Mouse (Mus musculus) CH12.LX (cell line): ENCODE results near the gene Id2.

ENCODE experiments used
- CHD2 ChIP-seq: IDR thresholded peaks from 2 replicates; pipeline ENCODE4 v1.6.1; 2011; ENCODE audit warnings: low read length, improper control_type of control experiment
- CTCF ChIP-seq, 2 experiments: IDR thresholded peaks in 1 of 2; conservative IDR thresholded peaks in 1 of 2; 2 replicates each; pipeline ENCODE4 v1.5.1; 2011 to 2012; ENCODE audit warnings: low read depth in 2 of 2, low read length in 2 of 2, improper control_type of control experiment in 1 of 2, inconsistent platforms in 1 of 2, mild to moderate bottlenecking in 1 of 2, moderate library complexity in 1 of 2
- E2F4 ChIP-seq: IDR thresholded peaks from 2 replicates; pipeline ENCODE4 v1.6.1; 2011; ENCODE audit warnings: low read depth, low read length, improper control_type of control experiment; ENCODE audit not compliant: insufficient replicate concordance
- EP300 ChIP-seq: IDR thresholded peaks from 2 replicates; pipeline ENCODE4 v1.6.1; 2011; ENCODE audit warnings: low read length, improper control_type of control experiment
- ETS1 ChIP-seq: conservative IDR thresholded peaks from 2 replicates; pipeline ENCODE4 v1.6.1; 2012; ENCODE audit warnings: low read depth, mild to moderate bottlenecking, inconsistent platforms, low read length, improper control_type of control experiment, moderate library complexity
- IRF4 ChIP-seq: IDR thresholded peaks from 2 replicates; pipeline ENCODE4 v1.6.1; 2014; ENCODE audit warnings: low read depth, mild to moderate bottlenecking, inconsistent platforms, low read length, improper control_type of control experiment
- JUND ChIP-seq: conservative IDR thresholded peaks from 2 replicates; pipeline ENCODE4 v1.6.1; 2011; ENCODE audit warnings: low read depth, low read length, improper control_type of control experiment
- MAX ChIP-seq: IDR thresholded peaks from 2 replicates; pipeline ENCODE4 v1.6.1; 2011; ENCODE audit warnings: low read length, improper control_type of control experiment
- MAZ ChIP-seq: IDR thresholded peaks from 2 replicates; pipeline ENCODE4 v1.6.1; 2012; ENCODE audit warnings: low read depth, mild to moderate bottlenecking, inconsistent platforms, low read length, improper control_type of control experiment, moderate library complexity
- POLR2A ChIP-seq: IDR thresholded peaks from 2 replicates; pipeline ENCODE4 v1.6.1; 2011; ENCODE audit warnings: low read depth, mild to moderate bottlenecking, improper control_type of control experiment, low read length
- POLR2AphosphoS2 ChIP-seq: IDR thresholded peaks from 2 replicates; pipeline ENCODE4 v1.6.1; 2011; ENCODE audit warnings: low read depth, low read length, improper control_type of control experiment

GRCm38 (mm10) chr12:25142251-25142650, 45.3 kb upstream of the Id2 start:
- TF ChIP-seq POLR2A: no peak
- no peak for TF ChIP-seq EP300
- no peak for TF ChIP-seq CHD2
- no peak for TF ChIP-seq CTCF (conservative IDR thresholded peaks at IDR 0.05 in 1 of 2, IDR thresholded peaks at IDR 0.05 in 1 of 2; ENCODE audit: low read depth in 2 of 2, low read length in 2 of 2)
- TF ChIP-seq IRF4: no peak
- no peak for TF ChIP-seq MAX
- no peak for TF ChIP-seq ETS1
- TF ChIP-seq MAZ: no peak
- TF ChIP-seq JUND: no peak
- TF ChIP-seq POLR2AphosphoS2: no peak
- TF ChIP-seq E2F4: no peak
